Mouse (Mus musculus): Measurements from ENCODE around the gene Bod1l. TPM values are rescaled to one million over a fixed set of nuclear protein-coding genes. Genes with fewer than 3 reads are reported as not detected.

The Bod1l gene
- polyA plus RNA-seq, 1 experiment, result 3.4 TPM

GRCm38 (mm10) chr5:41830100-41830499 lies 14.0 kb downstream of the Bod1l start:
- Histone ChIP-seq H3K4me2 (ENCODE audit: low read depth) (no peak overlapping the region), H3K79me2 (ENCODE audit: control insufficient read depth, insufficient read depth) (no peaks in the 10 kb centered on the region), H3K36me3 (ENCODE audit: control insufficient read depth, insufficient read depth) (peaks cover 48% of the 10 kb centered on the region), H3K27me3 (ENCODE audit: control insufficient read depth, insufficient read depth, insufficient read length) (no peaks in the 10 kb centered on the region), H3ac (ENCODE audit: control insufficient read depth, insufficient read length) (no peak overlapping the region), H3K4me3 (no peak overlapping the region)
- TF ChIP-seq POLR2AphosphoS2 (IDR thresholded peaks at IDR 0.05; ENCODE audit: insufficient read length, low read depth), result no peak
- TF ChIP-seq CEBPB (IDR thresholded peaks at IDR 0.05; ENCODE audit: insufficient read depth, poor library complexity, severe bottlenecking), result no peak
- TF ChIP-seq TCF12 (IDR thresholded peaks at IDR 0.05; ENCODE audit: insufficient read depth, poor library complexity, severe bottlenecking), result no peak
- TF ChIP-seq POLR2A (IDR thresholded peaks at IDR 0.05; ENCODE audit: insufficient read length, low read depth), result no peak
- TF ChIP-seq MYOD1 (IDR thresholded peaks at IDR 0.05; ENCODE audit: control insufficient read depth in 1 of 3, insufficient read length in 2 of 3, low read depth in 2 of 3), result no peak
- no peak for TF ChIP-seq REST (IDR thresholded peaks at IDR 0.05; ENCODE audit: insufficient read depth, insufficient read length)
- no peak for TF ChIP-seq USF1 (IDR thresholded peaks at IDR 0.05; ENCODE audit: low read depth)
- no peak for TF ChIP-seq MAX (IDR thresholded peaks at IDR 0.05; ENCODE audit: low read depth)
- no peak for TF ChIP-seq E2F4 (IDR thresholded peaks at IDR 0.05; ENCODE audit: insufficient read depth)
- TF ChIP-seq TCF3 (IDR thresholded peaks at IDR 0.05; ENCODE audit: insufficient read length, low read depth), result no peak

- Histone ChIP-seq H3K4me3 (no peak overlapping the region), H3K79me2 (ENCODE audit: control insufficient read depth, insufficient read depth) (no peaks in the 10 kb centered on the region), H3K27me3 (ENCODE audit: control insufficient read depth, insufficient read depth, insufficient read length) (no peaks in the 10 kb centered on the region), H3ac (ENCODE audit: control insufficient read depth, insufficient read length) (no peak overlapping the region), H3K4me2 (ENCODE audit: low read depth) (no peak overlapping the region), H3K36me3 (ENCODE audit: control insufficient read depth, insufficient read depth) (peaks cover 35% of the 10 kb centered on the region)
- no peak for TF ChIP-seq CEBPB (IDR thresholded peaks at IDR 0.05; ENCODE audit: insufficient read depth, poor library complexity, severe bottlenecking)
- TF ChIP-seq POLR2AphosphoS2 (IDR thresholded peaks at IDR 0.05; ENCODE audit: insufficient read length, low read depth), result no peak
- TF ChIP-seq USF1 (IDR thresholded peaks at IDR 0.05; ENCODE audit: low read depth), result no peak
- no peak for TF ChIP-seq MYOG (IDR thresholded peaks at IDR 0.05; ENCODE audit: control insufficient read depth in 1 of 3, insufficient read depth in 1 of 3, insufficient read length in 2 of 3, low read depth in 2 of 3)
- TF ChIP-seq MYOD1 (IDR thresholded peaks at IDR 0.05; ENCODE audit: control insufficient read depth in 1 of 3, insufficient read length in 2 of 3, low read depth in 2 of 3), result no peak
- no peak for TF ChIP-seq POLR2A (IDR thresholded peaks at IDR 0.05; ENCODE audit: insufficient read length, low read depth)
- no peak for TF ChIP-seq E2F4 (IDR thresholded peaks at IDR 0.05; ENCODE audit: insufficient read depth)
- no peak for TF ChIP-seq REST (IDR thresholded peaks at IDR 0.05; ENCODE audit: insufficient read depth, insufficient read length)
- TF ChIP-seq TCF3 (IDR thresholded peaks at IDR 0.05; ENCODE audit: insufficient read length, low read depth), result no peak
- no peak for TF ChIP-seq MAX (IDR thresholded peaks at IDR 0.05; ENCODE audit: low read depth)
- TF ChIP-seq TCF12 (IDR thresholded peaks at IDR 0.05; ENCODE audit: insufficient read depth, poor library complexity, severe bottlenecking), result no peak
- no peak for TF ChIP-seq SRF (IDR thresholded peaks at IDR 0.05; ENCODE audit: control insufficient read depth, insufficient read length, low read depth)
Measured at GRCm38 (mm10) chr5:41821158-41821557, 23.0 kb downstream of the Bod1l start.

- H3K36me3 ChIP-seq (ENCODE audit: control insufficient read depth, insufficient read depth), result peaks cover 40% of the 10 kb centered on the region
- no peaks in the 10 kb centered on the region for H3K79me2 ChIP-seq (ENCODE audit: control insufficient read depth, insufficient read depth)
- no peak overlapping the region for H3K4me2 ChIP-seq (ENCODE audit: low read depth)
- H3K4me3 ChIP-seq, result no peak overlapping the region
- TF ChIP-seq POLR2AphosphoS2 (IDR thresholded peaks at IDR 0.05; ENCODE audit: insufficient read length, low read depth) (no peak), MAX (IDR thresholded peaks at IDR 0.05; ENCODE audit: low read depth) (no peak), TCF3 (IDR thresholded peaks at IDR 0.05; ENCODE audit: insufficient read length, low read depth) (no peak), E2F4 (IDR thresholded peaks at IDR 0.05; ENCODE audit: insufficient read depth) (no peak), USF1 (IDR thresholded peaks at IDR 0.05; ENCODE audit: low read depth) (no peak), REST (IDR thresholded peaks at IDR 0.05; ENCODE audit: insufficient read depth, insufficient read length) (no peak), MYOD1 (IDR thresholded peaks at IDR 0.05; ENCODE audit: control insufficient read depth in 1 of 3, insufficient read length in 2 of 3, low read depth in 2 of 3) (no peak), TCF12 (IDR thresholded peaks at IDR 0.05; ENCODE audit: insufficient read depth, poor library complexity, severe bottlenecking) (no peak), POLR2A (IDR thresholded peaks at IDR 0.05; ENCODE audit: insufficient read length, low read depth) (no peak), SRF (IDR thresholded peaks at IDR 0.05; ENCODE audit: control insufficient read depth, insufficient read length, low read depth) (no peak), CEBPB (IDR thresholded peaks at IDR 0.05; ENCODE audit: insufficient read depth, poor library complexity, severe bottlenecking) (no peak), MYOG (IDR thresholded peaks at IDR 0.05; ENCODE audit: control insufficient read depth in 1 of 3, insufficient read depth in 1 of 3, insufficient read length in 2 of 3, low read depth in 2 of 3) (no peak)
- no peaks in the 10 kb centered on the region for H3K27me3 ChIP-seq (ENCODE audit: control insufficient read depth, insufficient read depth, insufficient read length)
- H3ac ChIP-seq (ENCODE audit: control insufficient read depth, insufficient read length), result no peak overlapping the region
Measured at GRCm38 (mm10) chr5:41820530-41820929, 23.6 kb downstream of the Bod1l start.

- no peak for TF ChIP-seq E2F4 (IDR thresholded peaks at IDR 0.05; ENCODE audit: insufficient read depth)
- TF ChIP-seq POLR2AphosphoS2 (IDR thresholded peaks at IDR 0.05; ENCODE audit: insufficient read length, low read depth), result no peak
- no peak for TF ChIP-seq TCF3 (IDR thresholded peaks at IDR 0.05; ENCODE audit: insufficient read length, low read depth)
- no peak for TF ChIP-seq REST (IDR thresholded peaks at IDR 0.05; ENCODE audit: insufficient read depth, insufficient read length)
- TF ChIP-seq POLR2A (IDR thresholded peaks at IDR 0.05; ENCODE audit: insufficient read length, low read depth), result no peak
- TF ChIP-seq MYOG (IDR thresholded peaks at IDR 0.05; ENCODE audit: control insufficient read depth in 1 of 3, insufficient read depth in 1 of 3, insufficient read length in 2 of 3, low read depth in 2 of 3), result no peak
- no peak for TF ChIP-seq TCF12 (IDR thresholded peaks at IDR 0.05; ENCODE audit: insufficient read depth, poor library complexity, severe bottlenecking)
- no peak for TF ChIP-seq SRF (IDR thresholded peaks at IDR 0.05; ENCODE audit: control insufficient read depth, insufficient read length, low read depth)
- no peak for TF ChIP-seq MYOD1 (IDR thresholded peaks at IDR 0.05; ENCODE audit: control insufficient read depth in 1 of 3, insufficient read length in 2 of 3, low read depth in 2 of 3)
- no peak for TF ChIP-seq MAX (IDR thresholded peaks at IDR 0.05; ENCODE audit: low read depth)
- no peak for TF ChIP-seq USF1 (IDR thresholded peaks at IDR 0.05; ENCODE audit: low read depth)
- TF ChIP-seq CEBPB (IDR thresholded peaks at IDR 0.05; ENCODE audit: insufficient read depth, poor library complexity, severe bottlenecking), result no peak
- Histone ChIP-seq H3K79me2 (ENCODE audit: control insufficient read depth, insufficient read depth) (no peaks in the 10 kb centered on the region), H3K4me3 (no peak overlapping the region), H3ac (ENCODE audit: control insufficient read depth, insufficient read length) (no peak overlapping the region), H3K4me2 (ENCODE audit: low read depth) (no peak overlapping the region), H3K27me3 (ENCODE audit: control insufficient read depth, insufficient read depth, insufficient read length) (no peaks in the 10 kb centered on the region), H3K36me3 (ENCODE audit: control insufficient read depth, insufficient read depth) (peaks cover 33% of the 10 kb centered on the region)
Measured at GRCm38 (mm10) chr5:41812516-41812915, 31.6 kb downstream of the Bod1l start.
